Mouse (Mus musculus): ENCODE data around the gene Rabep1.

Gene Rabep1

DNA sequence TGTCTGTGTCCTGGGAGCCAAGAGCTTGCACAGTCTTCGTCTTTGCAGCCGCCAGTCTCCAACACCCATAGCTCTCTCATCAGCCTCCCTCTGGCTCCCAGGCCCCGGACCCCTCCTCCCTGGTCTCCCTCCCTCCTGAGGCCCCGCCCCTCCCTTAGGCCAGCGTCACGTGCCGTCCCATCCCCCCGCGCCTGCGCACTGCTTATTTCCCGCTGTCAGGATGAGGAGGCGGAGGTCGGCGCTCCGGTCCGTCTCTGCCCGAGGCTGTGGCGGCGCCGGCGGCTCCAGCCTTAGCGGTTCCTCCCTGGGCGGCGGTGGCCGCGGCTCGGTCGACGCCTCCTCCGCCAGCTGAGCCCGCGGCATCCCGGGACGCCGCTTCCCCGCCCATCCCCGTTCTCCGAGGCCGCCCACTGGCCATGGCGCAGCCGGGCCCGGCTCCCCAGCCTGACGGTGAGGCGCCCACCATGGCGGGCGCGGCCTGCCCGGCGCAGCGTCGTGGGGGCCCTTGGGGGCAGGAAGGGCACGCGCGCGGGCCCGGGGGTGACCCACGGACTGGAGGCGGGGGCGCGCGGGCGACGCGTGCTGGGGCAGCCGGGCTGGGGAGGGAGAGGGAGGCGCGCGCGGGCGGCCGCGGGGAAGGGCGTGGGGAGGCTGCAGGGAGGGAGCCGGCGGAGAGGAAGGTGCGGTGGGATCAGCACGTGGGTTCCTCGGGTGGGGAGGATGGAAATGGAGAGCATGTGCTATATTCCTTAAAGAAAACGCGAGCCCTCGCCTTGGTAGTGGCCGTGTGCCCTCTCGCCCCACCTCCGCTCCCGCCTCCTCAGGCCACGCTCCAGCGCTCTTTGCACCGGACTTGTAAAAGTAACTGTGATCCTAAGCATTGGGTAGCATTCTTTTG is at the start of gene Rabep1:
TSS of gene Rabep1 (plus strand) at position 220 of the 898 bp plus-strand sequence.
- DNase-seq = peak; percentile 95

DNA sequence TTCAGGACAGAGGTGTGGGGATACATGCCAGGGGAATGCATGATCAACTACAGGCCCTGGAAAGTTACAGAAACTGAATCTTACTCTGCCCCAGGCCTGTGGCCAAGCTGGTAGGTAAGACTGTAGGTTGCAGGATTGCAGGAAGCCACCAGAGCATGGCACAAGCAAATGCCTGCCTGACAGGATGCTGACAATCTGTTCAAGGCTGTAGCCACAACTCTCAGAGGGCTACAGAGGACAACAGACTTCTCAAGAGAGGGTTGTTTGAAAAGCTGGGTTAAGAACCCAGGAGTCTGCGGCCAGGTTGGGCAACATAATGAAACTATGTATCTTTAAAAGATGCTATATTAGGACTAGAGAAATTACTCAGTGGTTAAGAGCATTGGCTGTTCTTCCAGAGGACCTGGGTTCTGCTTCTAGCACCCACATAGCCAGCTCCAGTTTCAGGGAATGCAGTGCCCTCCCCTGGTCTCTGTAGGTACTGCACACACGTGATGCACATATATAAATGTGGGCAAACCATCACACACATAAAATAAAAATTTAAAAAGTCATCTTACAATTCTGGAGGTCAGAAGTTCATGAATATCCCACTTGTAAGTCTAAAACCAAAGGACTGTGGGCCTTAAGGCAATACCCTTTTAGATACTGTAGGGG is 42.2 kb upstream of the Rabep1 start:
- no peak for DNase-seq

DNA sequence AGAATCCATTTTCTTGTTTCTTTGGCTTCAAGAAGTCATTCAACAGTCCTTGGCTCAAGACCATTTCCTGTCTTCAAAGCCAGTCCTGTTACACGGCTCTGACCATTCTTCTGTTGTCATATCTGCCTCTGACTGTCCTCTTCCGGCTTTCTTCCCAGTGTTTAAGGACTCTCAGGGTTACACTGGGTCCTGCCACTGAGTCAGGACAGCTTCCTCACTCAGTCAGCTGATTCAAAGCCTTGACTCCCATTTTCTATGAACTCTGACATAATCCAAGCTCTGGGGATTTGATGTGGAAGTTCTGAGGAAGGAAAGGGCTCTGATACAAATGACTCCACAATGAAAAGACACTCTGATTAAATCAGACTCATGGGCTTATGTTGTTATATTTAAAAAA is 41.7 kb upstream of the Rabep1 start:
- DNase-seq = no peak

DNA sequence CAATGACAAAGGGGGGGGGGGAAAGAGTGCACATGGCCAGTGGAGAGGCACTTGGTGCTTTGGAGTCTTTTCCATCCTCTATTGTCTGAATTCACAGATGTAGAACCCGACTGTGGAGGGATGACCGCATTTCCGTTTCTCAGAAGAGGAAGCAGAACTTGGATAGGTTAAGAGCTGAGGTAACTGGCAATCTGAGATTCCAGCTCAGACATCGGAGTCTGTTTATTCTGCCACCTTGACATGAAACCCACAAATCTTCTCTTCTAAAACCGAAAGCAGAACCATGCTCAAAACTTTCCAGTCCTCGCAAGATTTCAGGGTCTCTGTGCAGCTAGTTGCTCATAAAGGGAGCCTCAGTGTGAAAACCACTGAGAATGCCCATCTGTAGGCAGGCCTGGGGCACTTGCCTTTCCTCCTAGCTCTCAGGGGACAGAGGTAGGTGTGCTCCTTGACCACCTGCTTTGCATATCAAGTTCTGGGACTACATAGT is 40.8 kb upstream of the Rabep1 start:
- peak; percentile 56 for DNase-seq

DNA sequence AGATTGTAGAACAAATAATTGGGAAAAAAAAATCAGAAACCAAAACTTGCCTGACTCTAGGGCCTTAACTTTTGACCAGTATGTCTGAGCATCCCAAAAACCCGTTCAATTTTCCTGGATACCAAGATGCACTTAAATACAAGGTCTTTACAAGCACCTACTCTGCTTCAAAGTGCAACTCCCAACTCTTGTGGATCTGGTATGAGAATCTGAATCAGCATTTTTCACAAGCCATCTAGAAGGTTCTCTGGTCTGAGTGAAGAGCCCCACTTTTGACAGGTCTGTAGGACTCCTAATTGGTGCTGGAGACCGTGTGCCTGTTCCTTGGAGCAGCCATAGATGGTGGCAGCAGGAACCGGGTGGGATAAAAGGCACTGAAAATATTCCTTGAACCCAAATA is 40.2 kb upstream of the Rabep1 start:
- no peak for DNase-seq

DNA sequence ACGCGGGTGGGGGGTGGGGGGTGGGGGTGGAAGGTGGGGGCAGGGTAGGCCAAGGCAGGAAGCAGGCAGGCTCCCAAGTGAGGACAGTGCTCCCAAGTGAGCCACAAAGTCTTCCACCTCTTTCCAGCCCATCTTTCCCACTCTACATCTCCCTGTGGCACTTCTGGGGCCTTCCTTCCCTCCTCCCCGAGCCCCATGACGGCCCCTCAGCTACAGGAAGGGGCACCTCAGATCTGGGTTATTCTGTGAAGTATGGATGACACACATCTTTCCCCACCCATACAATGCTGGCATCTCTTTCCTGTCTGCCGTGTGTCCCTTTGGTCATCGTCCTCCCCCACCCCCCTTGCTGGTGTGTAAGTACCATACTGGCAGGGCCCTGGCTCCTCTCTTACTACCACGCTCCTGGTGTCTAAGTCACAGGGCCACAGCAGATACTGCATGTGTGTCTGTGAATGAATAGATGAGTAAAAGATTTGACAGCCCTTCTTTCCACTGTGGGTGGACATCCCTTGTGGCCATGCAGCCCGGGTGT is 38.9 kb upstream of the Rabep1 start:
- DNase-seq = no peak

DNA sequence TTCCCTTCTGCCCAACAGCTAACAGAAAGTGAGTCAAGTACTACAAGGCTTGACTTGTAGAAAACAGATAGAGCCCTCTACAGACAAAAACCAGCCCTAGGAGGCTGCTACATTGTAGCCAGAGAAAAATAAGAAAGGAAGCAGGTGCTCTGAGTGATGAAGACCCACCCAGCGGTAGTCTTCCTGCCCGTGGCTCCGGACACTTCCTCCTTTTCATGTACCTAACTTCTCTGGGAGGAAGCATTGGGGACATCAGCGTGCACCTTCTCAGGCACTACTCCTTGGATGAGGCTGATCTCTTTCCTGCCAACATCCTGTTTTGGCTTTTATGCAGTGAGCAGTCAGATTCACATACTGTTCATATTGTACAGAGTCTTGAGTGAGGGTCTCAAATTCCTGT is 37.9 kb upstream of the Rabep1 start:
- DNase-seq = no peak

DNA sequence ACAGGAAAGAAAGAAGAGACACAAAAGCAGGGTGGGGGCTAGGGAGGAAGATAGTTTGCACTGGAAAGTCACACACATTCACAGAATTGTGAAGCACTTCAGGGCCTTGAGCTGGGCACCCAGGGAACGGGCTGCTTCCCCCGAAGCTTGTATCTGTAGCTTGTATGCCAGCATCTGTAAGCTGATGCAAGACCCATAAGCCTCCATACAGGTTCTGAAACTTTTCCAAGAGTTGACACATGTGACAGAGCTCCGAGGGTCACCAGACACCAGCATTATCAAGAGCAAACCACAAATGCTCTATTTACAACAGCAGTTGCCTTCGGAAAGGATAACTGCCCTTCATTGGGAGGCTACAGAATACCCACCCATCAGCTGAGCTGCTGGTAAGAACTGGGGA is 36.9 kb upstream of the Rabep1 start:
- no peak for DNase-seq

DNA sequence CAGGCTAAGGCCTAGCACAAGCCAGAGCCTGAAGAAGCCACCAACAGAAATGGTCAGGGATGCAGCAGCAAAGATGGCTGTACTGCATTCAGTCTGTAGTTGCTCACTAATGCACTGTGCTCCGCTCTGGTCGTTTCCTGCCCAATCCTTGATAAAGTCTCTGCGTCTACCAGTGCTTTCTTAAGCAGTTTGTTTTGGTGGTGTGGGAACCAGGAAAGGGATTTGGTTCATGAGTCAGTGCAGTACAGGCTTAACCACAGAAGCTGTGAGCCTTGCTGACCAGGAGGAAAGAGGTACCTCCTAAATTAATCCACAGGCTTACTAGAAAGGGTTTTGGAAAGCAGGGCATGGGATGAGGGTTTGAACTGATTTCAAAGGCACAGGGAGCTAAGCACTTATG is 36.5 kb upstream of the Rabep1 start:
- no peak for DNase-seq

DNA sequence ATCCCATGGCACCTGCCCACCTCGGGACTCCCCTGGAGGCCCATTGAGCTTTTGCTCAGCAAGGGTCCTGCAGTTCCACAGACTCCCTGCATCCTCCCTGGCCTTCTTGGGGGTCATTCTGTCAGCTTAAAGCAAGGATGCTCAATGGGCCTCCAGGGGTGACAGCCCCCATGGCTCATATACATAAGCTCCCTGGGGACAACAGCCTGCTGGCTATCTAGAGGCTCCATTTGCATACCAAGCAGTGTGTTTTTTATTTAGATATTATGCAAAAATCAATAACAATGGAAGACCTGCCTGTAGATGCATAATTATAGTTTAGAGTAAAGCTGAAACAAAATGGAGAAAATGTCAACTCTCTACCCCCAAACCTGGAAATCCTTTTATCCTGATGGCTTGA is 35.6 kb upstream of the Rabep1 start:
- DNase-seq = no peak

DNA sequence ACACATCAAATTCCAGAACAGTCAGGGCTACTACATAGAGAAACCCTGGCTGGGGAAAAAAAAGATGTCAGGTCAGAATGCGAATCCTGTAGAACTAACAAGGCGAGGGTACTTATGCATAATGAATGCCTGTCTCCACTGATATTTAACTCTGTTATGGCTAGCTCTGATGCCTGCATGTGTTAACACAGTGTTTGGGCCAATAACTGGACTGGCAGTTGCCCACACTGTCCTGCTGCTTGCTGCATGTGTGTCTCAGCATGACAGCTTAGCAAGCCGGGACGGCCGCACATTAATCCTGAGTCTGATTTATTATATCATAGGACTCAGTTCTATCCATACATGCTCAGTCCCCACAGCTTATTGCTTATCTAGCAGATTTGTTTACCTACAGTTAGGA is 33.5 kb upstream of the Rabep1 start:
- no peak for DNase-seq

DNA sequence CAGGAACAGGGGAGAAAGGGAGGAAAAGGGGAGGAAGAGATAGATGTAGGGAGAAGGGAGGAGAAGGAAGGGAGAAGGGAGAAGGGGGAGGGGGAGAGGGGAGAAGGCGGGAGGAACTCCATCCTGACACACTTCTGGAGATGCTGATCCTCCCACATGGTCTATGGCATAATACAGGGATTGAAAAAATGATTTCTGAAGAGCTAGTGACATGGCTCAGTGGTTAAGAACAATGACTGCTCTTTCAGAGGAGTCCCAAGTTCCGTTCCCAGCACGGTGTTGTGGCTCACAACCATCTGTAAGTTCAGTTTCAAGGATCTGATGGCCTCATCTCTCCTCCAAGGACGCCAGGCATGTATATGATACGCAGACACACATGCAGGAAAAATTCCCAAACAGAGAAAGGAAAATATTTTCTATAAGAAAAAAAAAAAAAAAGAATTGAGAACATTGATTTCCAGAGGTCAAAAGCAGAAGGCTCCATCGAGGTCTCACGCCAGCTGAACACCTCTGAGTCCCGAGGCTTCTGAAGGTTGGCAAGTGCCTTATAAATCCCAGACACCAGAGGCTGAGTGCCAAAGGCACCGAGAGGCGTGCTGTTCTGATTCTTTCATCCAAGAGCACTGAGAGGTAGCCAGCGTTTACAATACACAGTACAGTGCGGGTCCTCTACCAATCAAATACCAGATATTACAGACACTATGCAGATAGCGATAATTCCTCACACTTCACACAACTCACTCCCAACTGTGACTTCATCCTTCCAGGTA is 32.9 kb upstream of the Rabep1 start:
- no peak for DNase-seq

DNA sequence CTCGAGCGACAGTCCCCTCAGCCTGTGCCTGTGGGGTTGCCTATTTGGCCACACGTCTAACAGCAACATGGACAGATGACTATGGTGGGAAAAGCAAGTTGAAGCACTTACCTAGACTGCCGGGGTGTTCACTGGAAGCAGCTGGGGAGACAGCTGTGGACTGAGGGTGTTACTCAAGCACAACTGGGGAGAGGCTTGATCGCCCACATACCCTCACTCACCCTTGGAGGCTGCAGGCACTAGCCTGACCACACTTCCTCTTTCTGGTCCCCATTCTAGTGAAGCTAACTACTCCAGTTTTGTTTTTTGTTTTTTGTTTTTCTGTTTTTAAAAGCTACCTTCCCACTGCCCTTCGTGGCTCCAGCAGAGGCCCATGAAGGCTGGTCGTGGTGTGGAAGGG is 32.2 kb upstream of the Rabep1 start, which contains the start of gene Scimp:
TSS of gene Scimp (minus strand) at position 222 of the 400 bp plus-strand sequence.
- DNase-seq = peak; percentile 52

DNA sequence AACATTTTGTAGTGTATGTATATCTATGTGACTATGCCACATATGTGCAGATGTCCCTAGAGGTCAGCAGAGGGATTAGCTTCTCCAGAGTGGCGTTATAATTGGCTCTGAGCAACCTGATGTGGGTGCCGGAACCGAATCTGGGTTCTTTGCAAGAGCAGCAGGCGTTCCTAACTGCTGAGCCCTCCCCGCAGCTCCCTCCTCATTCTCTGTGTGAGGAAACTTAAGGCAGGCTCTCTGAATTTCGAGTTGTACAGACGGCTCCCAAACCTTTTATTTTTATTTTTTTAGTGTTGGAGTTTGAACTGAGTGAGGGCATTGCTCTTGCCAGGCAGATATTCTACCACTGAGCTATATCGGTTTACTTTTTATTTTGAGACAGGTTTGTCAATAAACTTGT is 29.5 kb upstream of the Rabep1 start:
- DNase-seq = no peak

DNA sequence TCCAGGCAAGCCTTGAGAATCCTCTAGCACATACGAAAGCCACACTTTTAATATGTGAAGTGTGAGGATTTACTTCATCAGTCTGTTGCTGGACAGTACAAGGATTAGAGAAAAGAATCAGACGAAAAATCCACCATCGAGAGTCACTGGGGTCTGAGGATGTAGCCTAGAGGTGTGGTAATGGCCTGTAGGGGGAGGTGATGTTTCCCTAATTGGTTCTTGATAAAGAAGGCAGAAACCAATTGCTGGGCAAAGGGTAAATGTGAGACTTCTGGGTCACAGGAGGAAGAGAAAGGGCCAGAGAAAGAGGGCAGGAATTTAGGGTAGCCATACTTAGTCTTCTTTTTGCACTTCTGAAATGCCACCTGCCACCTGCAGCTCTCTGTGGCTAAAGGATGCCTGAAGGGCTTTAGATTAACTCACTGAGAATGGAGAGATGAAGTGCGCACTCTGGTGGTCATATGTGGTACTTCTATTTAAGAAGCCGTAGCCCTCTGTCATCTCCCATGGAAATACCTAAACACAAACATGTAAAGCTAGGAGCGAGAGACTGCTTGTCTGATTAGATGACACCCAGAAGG is 29.0 kb upstream of the Rabep1 start:
- peak; percentile 85 for DNase-seq

DNA sequence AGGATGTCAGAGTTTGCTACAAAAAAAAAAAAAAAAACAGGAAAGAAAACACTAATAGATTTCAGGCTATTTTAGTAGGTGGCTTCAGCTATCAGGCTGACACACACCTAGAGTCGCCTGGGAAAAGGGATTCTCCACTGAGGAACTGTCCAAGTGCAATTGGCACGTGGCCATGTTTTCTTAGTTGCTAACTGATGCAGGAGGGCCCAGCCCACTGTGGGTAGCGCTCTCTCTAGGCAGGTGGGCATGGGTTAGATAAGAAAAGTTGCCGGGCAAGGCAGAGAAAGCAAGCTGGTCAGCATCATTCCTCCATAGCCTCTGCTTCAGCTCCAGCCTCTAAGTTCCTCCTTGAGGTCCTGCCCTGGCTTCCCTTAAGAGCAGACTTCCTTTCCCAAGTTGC is 27.8 kb upstream of the Rabep1 start:
- no peak for DNase-seq

DNA sequence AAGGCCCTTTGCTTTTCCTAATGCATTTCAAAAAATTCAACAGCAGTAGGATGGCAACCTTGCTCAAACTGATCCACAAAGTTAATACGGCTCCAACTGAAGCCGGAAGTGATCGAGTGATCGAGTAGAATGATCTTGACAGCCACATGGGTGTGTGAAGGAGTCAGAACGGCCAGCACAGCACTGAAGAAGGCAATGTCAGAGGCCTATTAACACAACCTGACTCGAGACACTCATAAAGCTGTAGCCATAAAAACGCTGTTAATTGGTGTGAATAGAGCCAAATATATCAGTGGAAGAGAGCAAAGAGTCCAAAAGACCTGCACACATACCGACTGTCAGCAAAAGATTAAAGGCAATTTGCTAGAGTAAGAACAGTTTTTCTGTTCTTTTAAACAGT is 24.5 kb upstream of the Rabep1 start:
- no peak for DNase-seq

DNA sequence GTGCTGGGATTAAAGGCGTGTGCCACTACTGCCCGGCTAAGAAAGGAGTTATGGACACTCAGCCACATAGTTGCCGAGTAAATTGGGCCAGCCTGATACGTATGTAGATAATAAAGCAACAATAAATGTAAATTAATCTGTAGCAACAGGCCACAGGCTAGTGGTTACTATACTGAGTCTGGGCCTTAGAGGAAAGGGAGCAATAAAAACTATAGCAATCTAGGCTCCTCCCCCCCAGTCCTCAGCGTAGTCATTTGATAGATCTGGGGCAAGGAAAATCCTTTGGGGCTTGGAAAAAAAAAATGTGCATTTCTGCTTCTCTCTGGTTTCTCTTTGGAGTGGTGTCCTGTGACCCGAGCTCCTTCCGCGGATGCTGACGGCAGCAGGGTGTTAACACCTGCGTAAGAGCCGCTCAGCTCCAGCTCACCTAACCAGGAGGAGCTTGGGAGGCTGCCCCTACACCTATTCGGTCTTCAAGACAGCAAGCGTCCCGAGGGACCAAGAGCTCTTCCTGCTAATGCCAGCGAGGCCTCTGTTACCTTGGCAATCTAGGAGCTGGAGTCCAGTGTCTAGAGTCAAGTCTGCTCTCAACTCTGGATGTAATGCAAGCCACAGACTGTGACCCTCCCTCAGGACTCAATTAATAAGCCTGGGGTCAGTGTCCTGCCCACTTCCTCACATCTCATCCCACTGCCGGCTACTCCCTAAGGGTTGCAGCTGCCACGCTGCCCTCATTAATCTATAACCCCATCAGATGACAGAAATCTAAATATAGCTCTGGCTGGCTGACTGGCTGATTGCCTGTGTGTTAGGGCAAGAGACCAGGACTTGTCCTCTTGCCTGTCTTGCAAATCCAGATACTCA is 22.6 kb upstream of the Rabep1 start:
- peak; percentile 57 for DNase-seq

DNA sequence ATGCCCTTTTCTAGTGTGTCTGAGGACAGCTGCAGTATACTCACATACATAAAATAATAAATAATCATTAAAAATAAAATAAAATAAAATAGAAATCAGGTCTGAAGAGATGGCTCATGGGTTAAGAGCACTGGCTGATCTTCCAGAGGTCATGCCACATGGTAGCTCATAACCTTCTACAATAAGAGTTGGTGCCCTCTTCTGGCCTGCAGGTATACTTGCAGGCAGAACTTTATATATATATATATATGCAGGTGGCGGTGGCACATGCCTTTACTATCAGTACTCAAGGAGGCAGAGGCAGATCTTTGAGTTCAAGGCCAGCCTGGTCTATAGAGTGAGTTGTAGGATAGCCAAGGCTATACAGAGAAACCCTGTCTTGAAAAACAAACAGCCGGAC is 18.4 kb upstream of the Rabep1 start:
- DNase-seq = no peak

DNA sequence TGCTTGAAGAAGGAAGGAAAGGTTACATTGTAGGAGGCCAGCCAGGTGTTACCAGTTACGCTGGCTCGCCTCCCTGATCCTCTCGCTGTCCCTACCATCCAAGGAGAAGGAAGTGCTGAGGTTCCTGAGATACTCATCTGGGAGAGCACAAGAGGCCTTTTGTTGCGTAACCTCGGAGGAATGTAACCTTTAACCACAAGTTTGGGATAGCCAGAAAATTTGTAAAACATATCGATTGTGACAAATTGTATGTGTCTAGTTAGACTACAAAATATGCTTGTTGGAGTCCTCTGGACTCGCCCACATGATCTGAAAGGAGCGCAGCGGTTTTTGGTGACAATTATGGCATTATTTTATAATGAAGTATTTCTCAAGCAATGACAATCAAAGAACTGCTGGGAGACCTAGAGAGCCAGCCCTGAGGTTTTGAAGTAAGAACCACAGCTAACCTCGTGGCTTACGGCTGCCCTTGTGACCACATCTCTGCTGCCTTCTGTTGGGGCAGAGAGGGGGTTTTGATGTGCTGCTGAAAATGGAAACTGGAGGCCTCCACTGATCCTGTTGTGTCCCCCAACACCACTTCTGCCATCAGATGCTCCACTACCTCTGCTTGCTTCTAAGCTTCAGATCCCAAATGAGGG is 15.5 kb upstream of the Rabep1 start:
- no peak for DNase-seq

DNA sequence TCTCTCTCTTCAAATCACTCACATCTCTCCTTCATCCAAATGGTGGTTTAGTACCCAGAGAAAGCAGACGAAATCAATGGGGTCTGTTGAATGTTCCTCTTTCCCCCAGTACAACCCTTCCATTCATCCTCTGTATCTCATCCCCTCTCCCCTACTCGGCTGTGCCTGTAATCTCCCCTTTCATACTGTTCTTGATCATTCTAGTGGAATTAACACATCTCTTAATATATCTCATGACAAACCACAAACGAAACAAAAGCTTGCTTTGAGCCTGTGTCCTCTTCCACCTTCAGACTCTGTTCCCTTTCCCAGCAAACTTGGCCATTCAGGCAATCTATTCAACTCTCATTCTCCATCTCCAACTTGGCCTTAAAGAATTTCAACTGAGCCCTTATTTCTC is 13.4 kb upstream of the Rabep1 start:
- no peak for DNase-seq
